Mouse (Mus musculus) small intestine, adult 2 months (tissue): ENCODE data around the gene Ide.

Experiments used
- CTCF ChIP-seq: fragments of 200-500 bp; IDR thresholded peaks from 2 replicates; pipeline ENCODE4 v1.5.1; 2012; ENCODE audit warnings: low read depth, mild to moderate bottlenecking, control low read depth, inconsistent platforms, low read length, moderate library complexity, mixed read lengths; ENCODE audit not compliant: insufficient replicate concordance, insufficient read length; ENCODE audit errors: extremely low read depth
- POLR2A ChIP-seq: fragments of 200-500 bp; IDR thresholded peaks from 2 replicates; pipeline ENCODE4 v1.6.1; 2012; ENCODE audit warnings: low read depth, mild to moderate bottlenecking, control low read depth, inconsistent platforms, low read length, moderate library complexity

- TF ChIP-seq POLR2A (no peak), CTCF (no peak)
These were observed 10.7 kb upstream of the Ide start for GRCm38 (mm10) chr19:37348331-37348730.
